Mouse (Mus musculus): ENCODE measurements at regions not wholly inside any gene's neighbourhood (a gene's known extent, or its start where the extent isn't known, plus 50 kb on each side); places are given as distances from the start of the nearest gene placed in this dataset.

DNA sequence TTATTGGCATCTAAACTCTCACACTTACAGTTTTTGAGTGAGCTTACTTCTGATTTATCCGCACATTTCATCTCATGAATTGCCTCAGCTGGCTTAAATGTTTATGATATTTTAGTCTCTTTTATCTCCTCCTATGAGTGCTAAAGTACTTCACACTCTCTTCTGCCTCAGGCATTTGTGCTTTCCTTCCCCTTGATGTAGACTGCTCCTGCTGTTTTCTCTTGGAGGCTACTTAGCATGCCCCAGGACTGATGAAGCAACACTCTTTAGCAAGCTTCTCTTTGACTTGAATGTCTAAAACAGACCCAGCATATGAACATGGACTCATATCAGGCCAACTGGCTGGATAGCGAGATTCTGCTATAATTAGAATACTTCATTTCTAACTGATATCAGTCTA, 882.8 kb downstream of the Tecrl start:
- DNase-seq (ENCODE audit: low read depth, low spot score), result no peak

DNA sequence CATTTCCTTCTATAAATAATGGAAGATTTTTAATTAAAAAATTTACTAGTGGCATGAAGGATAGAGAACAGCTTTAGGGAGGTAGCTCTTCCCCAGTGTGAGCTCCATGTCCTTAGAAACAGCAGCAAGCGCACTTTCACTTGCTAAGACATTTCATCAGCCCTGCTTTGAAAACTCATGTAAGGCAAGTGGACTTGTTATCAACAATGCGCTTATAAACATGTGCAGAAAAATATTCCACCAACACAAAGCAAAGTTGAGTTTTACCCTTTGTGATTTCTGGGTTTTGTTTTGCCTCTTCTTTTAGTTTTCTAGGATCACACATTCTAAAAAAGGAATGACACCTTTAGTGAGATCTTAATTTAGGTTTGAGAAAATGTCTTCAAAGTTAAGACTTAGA, 890.7 kb downstream of the Tecrl start:
- no peak for DNase-seq (ENCODE audit: low read depth, low spot score)

DNA sequence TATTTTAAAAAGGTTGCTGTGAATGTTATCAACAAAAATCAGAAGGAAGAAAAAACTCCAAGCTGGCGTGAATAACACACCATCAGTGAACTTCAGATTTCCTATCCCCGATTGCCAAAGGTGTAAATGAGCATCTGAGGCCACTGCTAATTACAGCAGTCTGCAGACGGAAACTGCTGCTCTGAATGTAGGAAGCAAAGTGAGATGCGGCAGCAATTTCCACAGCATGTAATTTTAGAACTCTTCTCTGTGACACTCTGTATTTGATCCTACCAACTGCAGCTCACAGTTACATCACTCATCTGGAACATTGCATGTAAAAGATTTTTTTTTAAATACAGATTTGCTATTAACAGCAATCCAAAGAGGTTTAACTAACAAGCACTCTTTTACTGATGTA, 913.7 kb downstream of the Tecrl start:
- no peak for DNase-seq (ENCODE audit: low read depth, low spot score)

DNA sequence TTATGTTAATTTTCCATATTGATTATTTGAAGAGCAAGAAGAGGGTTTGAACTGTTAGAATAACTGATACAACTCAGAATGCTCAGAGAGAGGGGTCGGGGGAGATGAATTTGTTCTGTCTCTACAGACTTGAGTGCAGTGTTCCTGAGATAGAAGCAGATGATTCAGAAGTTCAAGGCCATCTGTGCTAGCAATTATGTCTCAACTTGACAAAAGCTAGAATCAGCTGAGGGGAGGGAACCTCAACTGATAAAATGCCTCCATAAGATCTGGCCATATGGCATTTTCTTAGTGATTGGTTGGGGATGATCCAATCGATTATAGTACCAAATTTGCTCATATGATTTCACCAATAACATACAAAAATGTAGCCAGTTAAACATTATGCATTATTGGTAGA, 914.9 kb downstream of the Tecrl start:
- no peak for DNase-seq (ENCODE audit: low read depth, low spot score)

DNA sequence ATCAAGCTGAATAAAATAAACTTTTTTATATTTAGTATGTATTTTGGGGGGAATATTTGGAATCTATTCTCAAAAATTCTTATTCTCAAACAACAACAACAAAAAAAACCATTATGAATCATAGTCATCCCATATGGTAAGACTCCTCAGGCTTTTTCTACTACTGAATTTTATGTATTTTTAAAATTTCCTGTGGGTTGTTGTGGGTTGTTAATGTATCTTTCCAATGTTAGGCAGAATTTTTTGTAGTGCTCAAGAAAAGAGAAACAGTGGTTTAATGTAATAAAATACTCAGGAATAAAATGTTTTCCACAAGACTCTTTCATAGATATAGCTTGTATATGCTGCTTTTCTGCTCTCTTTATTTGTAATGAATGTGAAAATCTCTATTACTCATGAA, 934.6 kb downstream of the Tecrl start:
- DNase-seq (ENCODE audit: low read depth, low spot score), result no peak

DNA sequence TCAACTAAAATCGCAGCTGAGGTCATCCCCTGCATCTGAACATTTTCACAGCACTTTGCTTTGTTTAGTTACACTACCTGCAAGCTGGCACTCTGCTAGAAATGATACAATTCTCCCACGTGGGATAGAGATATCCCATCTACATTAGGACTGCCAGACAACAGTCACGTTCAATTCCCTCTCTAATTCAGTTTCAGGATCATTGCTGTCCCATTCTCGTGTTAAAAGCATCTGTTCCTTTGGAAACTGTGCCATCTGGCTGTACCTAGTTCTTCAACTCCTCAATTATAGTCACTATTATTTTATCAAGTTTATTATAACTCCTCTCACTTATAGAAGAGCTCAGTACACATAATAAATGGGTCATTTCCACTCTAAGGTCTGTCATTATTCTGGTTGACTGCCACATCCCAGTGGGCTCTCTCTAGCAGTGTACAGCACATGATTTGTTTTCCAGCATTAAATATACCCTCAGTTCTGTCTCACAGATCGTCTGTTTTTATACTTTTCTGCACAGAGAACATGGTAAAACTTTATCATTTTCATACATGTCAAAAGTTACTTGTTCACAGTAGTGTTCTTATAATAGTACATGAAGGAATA, 958.3 kb downstream of the Tecrl start:
- no peak for DNase-seq (ENCODE audit: low read depth, low spot score)

DNA sequence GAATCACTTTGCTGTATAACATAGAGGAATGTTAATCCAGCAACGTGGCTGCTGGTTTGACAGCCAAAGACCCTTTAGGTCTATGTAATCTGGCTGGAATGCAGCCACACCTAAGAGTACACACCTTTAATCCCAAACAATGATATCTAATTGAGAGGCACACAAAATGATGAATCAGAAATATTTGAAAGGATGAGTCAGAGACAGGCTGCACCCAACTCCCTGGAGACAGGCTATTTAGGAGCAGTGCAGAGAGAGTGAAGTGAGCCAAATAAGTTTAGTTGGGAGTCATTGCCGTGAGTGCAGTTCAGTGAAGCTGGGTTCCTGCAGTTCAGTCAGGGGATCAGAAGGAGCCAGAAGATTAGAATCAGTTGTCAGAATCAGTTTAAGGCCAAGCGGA, 993.4 kb downstream of the Tecrl start:
- DNase-seq (ENCODE audit: low read depth, low spot score), result no peak

DNA sequence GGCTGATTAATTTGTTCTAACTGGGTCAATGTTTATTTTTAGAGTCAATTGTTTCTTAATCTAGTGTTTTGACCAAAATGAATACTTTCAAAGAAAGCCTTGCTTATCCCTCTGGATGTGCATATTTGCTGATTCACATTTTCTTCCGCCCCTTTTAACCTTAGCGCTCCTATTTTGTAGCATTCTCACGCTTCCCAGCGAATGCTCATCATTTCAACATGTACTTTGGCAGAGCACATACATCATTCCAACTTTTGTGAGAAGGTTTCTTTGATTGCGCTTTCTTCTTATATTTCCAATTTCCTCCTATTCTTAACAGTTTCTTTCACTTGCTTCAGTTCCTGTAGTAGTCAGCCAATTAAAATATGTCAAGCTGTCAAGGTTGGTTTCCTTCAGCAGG, 998.7 kb downstream of the Tecrl start:
- no peak for DNase-seq (ENCODE audit: low read depth, low spot score)

DNA sequence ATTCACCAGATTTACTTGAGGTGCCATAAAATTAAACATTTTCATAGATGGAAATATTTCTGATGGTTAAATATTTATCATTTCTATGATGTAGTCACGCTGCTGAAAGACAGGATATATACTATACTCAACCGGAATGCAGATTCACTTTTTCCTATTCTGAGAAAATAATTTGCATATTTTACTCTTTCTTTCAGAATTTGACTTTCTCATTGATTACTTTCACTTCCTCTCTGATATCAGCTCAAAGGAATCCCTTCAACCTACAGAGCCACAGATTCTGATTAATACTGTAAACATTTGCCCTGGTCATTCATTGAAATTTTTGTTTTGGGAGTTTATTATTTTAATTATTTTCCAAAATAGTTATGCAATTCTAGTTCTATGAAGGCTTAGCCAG, 1003.9 kb downstream of the Tecrl start:
- no peak for DNase-seq (ENCODE audit: low read depth, low spot score)

DNA sequence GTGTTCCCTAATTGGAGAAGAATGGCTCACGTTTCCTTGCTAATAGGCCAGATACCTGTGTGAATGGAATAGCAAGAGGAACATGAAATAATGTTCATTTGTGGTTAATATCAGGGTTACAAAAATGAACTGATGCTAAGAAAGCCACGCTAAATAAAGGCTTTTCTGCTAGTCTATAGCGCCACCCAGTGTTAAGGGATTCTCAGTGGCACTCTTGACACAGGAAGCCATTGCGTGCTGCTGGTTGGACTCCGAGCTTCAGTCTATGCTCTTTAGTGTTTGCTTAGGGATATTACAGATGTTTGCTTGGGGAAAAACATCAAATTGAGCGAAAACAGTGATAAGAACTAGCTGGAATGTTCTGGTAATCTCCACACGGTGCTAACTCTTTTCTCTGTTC, 1008.3 kb downstream of the Tecrl start:
- DNase-seq (ENCODE audit: low read depth, low spot score), result peak; percentile 22

DNA sequence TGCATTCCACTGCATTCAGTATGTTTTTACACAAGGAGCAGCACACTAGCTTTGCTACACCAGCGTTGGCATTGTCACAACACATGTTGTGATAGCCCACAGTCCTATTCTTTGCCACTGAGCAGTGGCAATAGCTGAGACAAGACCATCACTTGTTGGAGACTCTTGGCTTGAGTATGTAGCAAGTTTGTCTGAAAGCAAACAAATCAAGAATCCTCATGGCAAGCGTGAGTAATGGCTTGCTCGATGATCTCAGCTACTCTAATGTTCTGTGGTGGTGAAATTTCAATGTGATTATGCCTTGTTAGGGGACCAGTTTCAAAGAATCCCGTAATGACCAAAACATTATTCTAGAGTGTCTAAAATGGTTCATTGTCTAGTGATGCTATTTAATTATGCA, 1030.6 kb downstream of the Tecrl start:
- no peak for DNase-seq (ENCODE audit: low read depth, low spot score)

DNA sequence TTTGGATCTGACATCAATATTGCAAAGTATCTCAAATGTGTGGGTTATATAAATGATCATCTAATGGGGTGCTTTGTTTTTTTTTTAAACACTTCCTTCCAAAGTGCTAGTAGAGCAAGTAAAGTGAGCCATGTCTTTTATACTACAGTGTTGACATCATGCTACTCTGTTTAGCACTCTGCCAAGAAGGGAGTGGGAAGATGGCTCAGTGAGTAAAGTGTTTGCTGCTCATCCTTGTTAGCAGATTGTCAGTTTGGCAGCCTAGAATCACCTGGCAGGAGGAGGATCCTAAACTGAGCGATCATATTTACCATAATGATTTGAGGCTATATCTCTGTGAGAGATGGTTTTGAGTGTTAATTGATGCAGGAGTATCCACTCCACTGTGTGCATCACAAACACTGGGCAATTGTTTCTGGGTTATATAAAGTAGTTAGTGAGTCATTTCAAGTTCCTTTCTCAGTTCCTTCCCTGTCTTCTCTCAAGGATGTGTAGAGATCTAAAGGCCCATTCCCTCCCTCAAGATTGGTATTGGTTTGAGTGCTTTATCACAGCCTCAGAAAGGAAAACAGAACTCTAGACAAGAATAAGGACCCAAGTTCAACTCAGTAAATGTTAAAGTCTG, 1035.2 kb downstream of the Tecrl start:
- DNase-seq (ENCODE audit: low read depth, low spot score), result no peak

DNA sequence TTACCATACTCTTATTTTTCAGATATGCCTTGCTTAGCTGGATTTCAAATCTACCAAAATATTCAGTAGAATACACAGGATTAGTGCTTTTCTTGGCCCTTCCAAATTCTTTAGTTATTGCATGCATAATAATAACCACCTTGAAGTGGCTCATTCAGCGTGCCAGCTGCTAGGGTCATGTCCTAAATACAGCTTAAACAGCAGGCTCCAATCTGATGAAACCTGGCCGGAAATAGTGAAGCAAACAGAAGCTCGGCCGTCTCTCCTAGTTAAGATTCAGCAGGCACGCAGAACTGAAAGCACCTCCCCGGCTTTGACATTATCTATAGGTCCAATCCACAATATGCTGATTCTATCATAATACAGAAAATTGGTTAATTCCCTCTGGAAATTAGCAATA, 1042.9 kb downstream of the Tecrl start:
- DNase-seq (ENCODE audit: low read depth, low spot score), result no peak

DNA sequence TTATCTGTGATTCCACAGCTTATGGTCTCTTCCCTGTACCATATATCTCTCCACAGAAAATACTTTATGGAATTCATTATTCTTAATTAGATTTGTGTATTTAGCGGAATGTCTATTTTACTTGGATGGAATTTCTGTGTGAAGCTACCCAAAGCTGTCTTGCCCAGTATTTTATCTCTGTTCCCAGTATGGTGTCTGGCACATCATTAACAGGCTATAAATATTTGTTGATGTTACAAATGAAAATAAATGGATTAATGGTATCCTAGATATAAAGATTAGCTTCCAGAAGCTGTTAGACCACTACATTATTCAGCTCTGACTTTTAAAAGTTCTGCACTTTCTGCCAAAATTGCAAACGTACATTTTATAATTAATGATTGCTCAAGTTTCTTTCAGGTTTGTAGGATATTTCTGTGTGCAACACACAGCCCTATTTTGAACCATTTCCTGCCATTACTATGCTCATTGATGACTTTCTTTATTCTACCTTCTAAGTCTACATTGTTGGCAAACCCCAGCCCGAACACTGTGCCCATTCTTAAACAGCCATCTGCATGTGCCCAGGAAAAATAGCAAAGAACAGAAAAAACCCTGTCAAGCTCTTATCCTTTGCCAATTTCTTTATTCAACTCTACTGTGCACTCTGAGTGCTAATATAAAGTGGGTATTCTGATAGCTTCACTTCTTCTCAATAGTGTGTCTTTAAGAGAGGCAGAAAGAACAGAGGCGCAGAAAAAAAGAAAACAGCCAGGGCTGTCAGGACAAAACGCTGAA, 1066.7 kb downstream of the Tecrl start:
- DNase-seq (ENCODE audit: low read depth, low spot score), result no peak

DNA sequence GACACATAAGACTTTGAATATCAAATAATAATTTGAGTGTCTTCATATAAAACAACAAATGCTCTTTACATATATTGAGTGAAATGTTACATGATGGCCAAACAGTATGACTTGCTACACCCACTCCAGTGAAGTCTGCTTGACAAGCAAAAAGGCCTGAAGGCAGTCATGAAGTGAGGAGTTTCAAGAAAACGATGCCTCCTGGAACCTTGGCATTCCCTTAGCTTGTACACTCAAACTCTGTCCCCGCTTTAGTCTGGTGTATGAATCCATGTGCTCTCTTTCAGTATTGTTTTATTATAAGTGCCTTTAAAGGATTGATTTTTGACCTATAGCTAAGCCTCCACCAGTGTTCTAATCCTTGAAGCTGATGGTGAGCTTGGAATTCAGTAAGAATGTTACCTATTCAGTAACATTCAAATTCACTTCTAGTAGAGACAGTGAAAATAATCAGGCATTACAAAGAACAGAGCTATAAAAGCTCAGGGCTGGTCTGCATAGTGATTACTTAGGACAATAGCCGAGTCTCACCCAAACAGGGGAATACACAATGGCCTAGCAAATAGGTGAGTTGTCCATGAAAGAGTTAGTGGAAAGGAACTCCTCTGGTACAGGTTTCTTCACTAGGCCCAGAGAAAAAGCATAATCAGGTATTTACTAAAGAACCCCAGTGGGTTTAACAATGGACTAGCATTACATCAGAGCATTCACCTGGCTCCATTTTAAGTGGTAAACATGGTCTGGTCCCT, 1101.5 kb downstream of the Tecrl start:
- peak; percentile 63 for DNase-seq (ENCODE audit: low read depth, low spot score)

DNA sequence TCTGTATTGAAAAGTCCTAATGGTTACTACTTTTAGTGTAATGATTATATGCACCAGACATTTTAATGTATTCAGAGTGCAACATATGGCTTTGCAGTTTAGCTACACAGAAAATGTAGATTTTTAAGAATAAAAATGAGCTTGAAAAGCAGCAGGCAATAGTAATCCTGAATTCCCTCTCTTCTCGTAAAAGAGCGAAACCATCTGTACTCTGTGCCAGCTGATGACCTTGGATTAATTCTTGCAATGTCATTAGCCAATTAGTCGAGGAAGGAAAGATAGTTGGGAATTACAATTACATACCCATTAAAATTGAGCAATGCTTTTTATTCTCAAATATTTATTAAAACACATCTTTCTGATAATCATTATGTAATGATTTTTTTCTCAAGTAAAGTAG, 1128.7 kb downstream of the Tecrl start:
- no peak for DNase-seq (ENCODE audit: low read depth, low spot score)

DNA sequence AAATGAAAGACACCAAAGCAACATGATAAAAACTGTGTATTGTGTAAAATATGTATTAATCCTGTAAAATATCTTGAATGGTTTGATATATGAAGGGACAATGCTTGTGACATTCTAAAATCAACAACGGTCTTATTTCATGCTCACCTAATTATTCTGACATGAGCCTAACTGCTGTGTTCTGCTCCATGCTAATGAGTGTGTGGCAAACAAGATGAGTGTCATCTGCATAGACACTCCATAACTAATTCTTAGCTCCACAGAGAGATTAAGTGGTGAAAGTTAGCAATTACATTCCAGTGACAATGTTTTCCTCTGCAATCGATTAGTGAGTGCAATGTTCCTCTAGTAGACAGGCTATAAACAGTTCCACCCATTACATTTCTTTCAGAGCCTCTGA, 1131.4 kb downstream of the Tecrl start:
- DNase-seq (ENCODE audit: low read depth, low spot score), result no peak

DNA sequence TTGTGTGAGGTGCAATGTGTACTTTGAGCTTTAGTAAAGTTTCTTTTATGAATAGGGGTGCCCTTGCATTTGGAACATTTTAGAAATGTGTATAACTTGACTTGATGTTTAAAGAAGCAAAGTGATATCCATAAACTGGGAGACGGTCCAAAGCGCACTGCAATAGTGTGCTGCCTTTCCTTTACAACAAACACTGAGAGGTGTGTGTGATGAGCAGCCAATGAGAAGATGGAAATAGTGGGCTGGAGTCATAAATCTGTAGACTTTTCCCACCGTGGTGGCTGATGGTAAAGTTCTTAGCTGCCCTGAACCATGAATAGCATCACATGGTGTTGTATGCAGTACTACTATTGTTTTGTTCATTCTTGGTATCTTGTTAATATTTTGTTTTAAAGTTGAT, 1151.4 kb downstream of the Tecrl start:
- DNase-seq (ENCODE audit: low read depth, low spot score), result no peak

All from WW6 (cell line).